Comparison of ENCODE assay signal across 12 mouse cellular contexts in the genomic region with DNA sequence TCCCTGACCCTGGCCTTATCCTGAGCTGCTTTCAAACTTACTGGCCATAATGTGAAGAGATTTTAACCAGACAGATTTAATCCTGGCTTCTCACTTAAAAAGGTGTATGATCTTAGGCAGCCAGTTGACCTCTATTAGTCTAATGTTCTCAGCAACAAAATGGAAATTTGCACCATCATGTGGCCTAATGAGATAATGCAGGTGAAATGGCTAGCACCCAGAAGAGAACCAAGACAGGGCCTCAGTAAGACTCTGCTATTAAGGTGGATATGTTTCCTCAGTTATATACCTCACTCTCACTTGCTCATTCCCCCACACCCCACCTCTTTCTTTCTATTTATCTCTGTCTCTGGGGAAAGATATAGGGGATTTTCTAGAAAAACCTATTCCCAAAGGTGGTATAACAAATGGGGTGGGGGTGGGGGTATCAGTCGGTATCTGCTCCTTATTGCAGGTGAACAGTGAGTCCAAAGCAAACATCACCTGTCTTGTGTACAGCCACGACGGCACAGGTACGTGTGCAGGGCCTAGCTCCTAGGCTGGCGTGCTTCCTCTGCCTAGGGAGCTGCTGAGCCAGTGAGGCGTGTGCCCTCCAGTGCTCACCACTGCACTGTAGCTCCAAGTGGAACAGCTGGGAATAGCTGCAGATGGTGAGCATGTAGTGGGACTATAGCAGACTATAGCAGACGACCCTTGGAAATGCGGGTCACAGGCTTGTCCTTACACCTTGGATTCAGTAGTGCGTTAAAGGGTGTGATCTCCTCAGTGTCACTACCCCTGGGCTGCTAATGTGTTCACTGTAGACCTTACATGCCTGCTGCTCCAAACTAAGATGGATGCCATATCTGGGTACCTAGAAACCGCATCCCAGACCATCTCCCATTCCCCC. TPM values are rescaled to one million over a fixed set of nuclear protein-coding genes. Genes with fewer than 3 reads are reported as not detected.
A peak's percentile ranks its signal among the peaks of the same experiment; 100 is the strongest.
DNase-seq lines count a peak whose midpoint lies in the region; ATAC-seq and TF ChIP-seq lines count a peak whose summit lies in the region.
"Had no signal": no experiment of that assay in that cellular context is flagged by ENCODE, and none has a peak within 500 bp of the region (broad histone marks: within the 10 kb centered on the region; RNA-seq: fewer than 3 reads in every experiment).

No protein-coding gene starts in this region.

- no peaks in the 10 kb centered on the region for H3K27me3 ChIP-seq in hindbrain, embryonic 15.5 days
- no peaks in the 10 kb centered on the region for H3K27me3 ChIP-seq in hindbrain, embryonic 10.5 days (ENCODE audit: insufficient read depth, poor library complexity, severe bottlenecking)
- H3K27me3 ChIP-seq in CH12.LX (replicated peaks), result no peaks in the 10 kb centered on the region

- TF ChIP-seq RAD21 in CH12.LX (IDR thresholded peaks at IDR 0.05; ENCODE audit: low read depth, low read length), result peak; percentile 28

- TF ChIP-seq CTCF in CH12.LX (conservative IDR thresholded peaks at IDR 0.05 in 1 of 2, IDR thresholded peaks at IDR 0.05 in 1 of 2; ENCODE audit: low read depth in 2 of 2, low read length in 2 of 2), result peak in 1 of 2 experiments; percentile 58; a peak in 2 of 4 replicates

- H3K4me3 ChIP-seq in hindbrain, embryonic 15.5 days, result no peak overlapping the region
- no peak overlapping the region for H3K4me3 ChIP-seq in hindbrain, embryonic 10.5 days
- no peak overlapping the region for H3K4me3 ChIP-seq in CH12.LX (replicated peaks in 1 of 3; ENCODE audit: low read depth in 2 of 3, low read length in 2 of 3, poor library complexity in 1 of 3)
- H3K4me3 ChIP-seq: erythroblast, embryonic 14.5 days had no signal

- no peaks in the 10 kb centered on the region for H3K4me1 ChIP-seq in hindbrain, embryonic 15.5 days (replicated peaks)
- H3K4me1 ChIP-seq in hindbrain, embryonic 10.5 days (replicated peaks), result no peaks in the 10 kb centered on the region
- H3K4me1 ChIP-seq in CH12.LX (ENCODE audit: control insufficient read depth in 1 of 2, insufficient read depth in 2 of 2), result no peaks in the 10 kb centered on the region

- no peak overlapping the region for H3K4me2 ChIP-seq in hindbrain, embryonic 15.5 days
- no peak overlapping the region for H3K4me2 ChIP-seq in CH12.LX (ENCODE audit: insufficient read depth, low read depth, poor library complexity, severe bottlenecking)

- 93% methylated on average over 10 of the region's 10 CpGs for WGBS in hindbrain, embryonic 15.5 days
- 95% methylated on average over 10 of the region's 10 CpGs for WGBS in hindbrain, embryonic 10.5 days

- H3K36me3 ChIP-seq in hindbrain, embryonic 15.5 days, result peaks cover 40% of the 10 kb centered on the region
- peaks cover 96% of the 10 kb centered on the region for H3K36me3 ChIP-seq in hindbrain, embryonic 10.5 days
- H3K36me3 ChIP-seq in CH12.LX (replicated peaks in 1 of 2; ENCODE audit: control insufficient read depth in 1 of 2, insufficient read depth in 1 of 2, low read length in 1 of 2), result peaks cover 60 to 91% of the 10 kb centered on the region in 2 experiments

- dilution Hi-C loops in CH12.LX (cut with MboI; ENCODE audit: extremely low pct_ligation_motif_present, extremely low pct_unique_long_range_greater_than_20kb, low sequenced_read_pairs), result no loop called here

- no peak overlapping the region for H3K9ac ChIP-seq in hindbrain, embryonic 15.5 days
- no peak overlapping the region for H3K9ac ChIP-seq in CH12.LX (ENCODE audit: insufficient read depth, low read depth)

- TF ChIP-seq POLR2A in CH12.LX (IDR thresholded peaks at IDR 0.05; ENCODE audit: low read depth, low read length), result no peak

- H3K27ac ChIP-seq in hindbrain, embryonic 15.5 days (replicated peaks), result no peak overlapping the region
- no peak overlapping the region for H3K27ac ChIP-seq in hindbrain, embryonic 10.5 days
- no peak overlapping the region for H3K27ac ChIP-seq in CH12.LX (ENCODE audit: insufficient read depth, low read depth)

- DNase-seq in hindbrain, embryonic 10.5 days (ENCODE audit: low spot score), result no peak
- DNase-seq in CH12.LX (ENCODE audit: extremely low read depth) (peak; percentile 39), adipocyte (ENCODE audit: low spot score) (peak; percentile 41)
- no peak for DNase-seq in spleen, adult 18-20 months
- DNase-seq in layer of hippocampus, postnatal 25 days (ENCODE audit: extremely low spot score in 1 of 2, low spot score in 1 of 2), result no peak
- no peak for DNase-seq in urinary bladder, adult 2 months (ENCODE audit: low spot score)
- DNase-seq: cerebellum, adult 11 months; lung, postnatal 36 days; thymus, postnatal 14 days had no signal

- TF ChIP-seq EP300 in CH12.LX (IDR thresholded peaks at IDR 0.05; ENCODE audit: low read length), result no peak

- in situ Hi-C loops in CH12.LX (cut with MboI; ENCODE audit: low pct_ligation_motif_present, low pct_unique_long_range_greater_than_20kb, low sequenced_read_pairs), result no loop called here

- H3K9me3 ChIP-seq in hindbrain, embryonic 15.5 days, result no peaks in the 10 kb centered on the region
- H3K9me3 ChIP-seq in hindbrain, embryonic 10.5 days, result no peaks in the 10 kb centered on the region
- H3K9me3 ChIP-seq in CH12.LX (replicated peaks; ENCODE audit: low read length), result no peaks in the 10 kb centered on the region

- peak; percentile 56; the same call in 1 of the 2 replicates for ATAC-seq in hindbrain, embryonic 15.5 days (ENCODE audit: low FRiP score, low read depth)
- peak; percentile 68 for ATAC-seq in megakaryocyte progenitor cell, adult 5-6 weeks (replicated peaks; ENCODE audit: poor library complexity)

- H3K79me2 ChIP-seq in CH12.LX (replicated peaks; ENCODE audit: control insufficient read depth, extremely low read depth, insufficient read depth, poor library complexity, severe bottlenecking), result no peaks in the 10 kb centered on the region

TF ChIP-seq in CH12.LX, 34 proteins besides CTCF, POLR2A, EP300 and RAD21:
- TF ChIP-seq MAFK (IDR thresholded peaks at IDR 0.05; ENCODE audit: insufficient replicate concordance, low read length) (no peak), SMC3 (IDR thresholded peaks at IDR 0.05; ENCODE audit: low read depth, low read length) (peak; percentile 54)

RNA-seq across cellular contexts. Expression of gene Pea15a, which starts 20.0 kb away (rescaled TPM):
- 454 and 489 TPM in 2 replicates for polyA plus RNA-seq in hindbrain, embryonic 15.5 days (2015; fragmentation: Nextera tagmentation; extraction: Ambion mirVana)
- 295 and 370 TPM in 2 replicates for polyA plus RNA-seq in hindbrain, embryonic 10.5 days (2016; fragmentation: Nextera tagmentation; extraction: Ambion mirVana)
- total RNA-seq in CH12.LX (2012; rRNA removed) (14.9 and 15.6 TPM in 2 replicates), CH12.LX (2014; rRNA removed) (21.5 and 23.7 TPM in 2 replicates)
- polyA plus RNA-seq in CH12.LX (2012; ENCODE audit: insufficient read length, low read depth), result 50.6 and 52.1 TPM in 2 replicates
- total RNA-seq in megakaryocyte progenitor cell, adult 5-6 weeks (2015), result 3.1 and 4.9 TPM in 2 replicates
- total RNA-seq in megakaryocyte progenitor cell, adult 5-6 weeks (2017), result 2.2 and 2.6 TPM in 2 replicates
- total RNA-seq in layer of hippocampus, postnatal 25 days (2021), result 100 to 1,000 TPM; 395 to 445 TPM
- polyA plus RNA-seq in urinary bladder, adult 2 months (2012; rRNA removed), result 165 and 166 TPM in 2 replicates

RNA-seq across cellular contexts. Expression of gene Casq1, which starts 33.0 kb away (rescaled TPM):
- 1.4 and 2.2 TPM in 2 replicates for polyA plus RNA-seq in hindbrain, embryonic 15.5 days (2015; fragmentation: Nextera tagmentation; extraction: Ambion mirVana)
- polyA plus RNA-seq in hindbrain, embryonic 10.5 days (2016; fragmentation: Nextera tagmentation; extraction: Ambion mirVana), result 1.3 and 2.0 TPM in 2 replicates
- 0.21 TPM in 1 of 2 replicates, not detected in the other for total RNA-seq in CH12.LX (2012; rRNA removed)
- not detected in 2 replicates for total RNA-seq in CH12.LX (2014; rRNA removed)
- 0.96 and 0.98 TPM in 2 replicates for polyA plus RNA-seq in CH12.LX (2012; ENCODE audit: insufficient read length, low read depth)
- total RNA-seq in megakaryocyte progenitor cell, adult 5-6 weeks (2015), result not detected in 2 replicates
- not detected in 2 replicates for total RNA-seq in megakaryocyte progenitor cell, adult 5-6 weeks (2017)
- total RNA-seq in layer of hippocampus, postnatal 25 days (2021), result under 1 TPM; 0.49 to 0.52 TPM
- 3.2 and 3.3 TPM in 2 replicates for polyA plus RNA-seq in urinary bladder, adult 2 months (2012; rRNA removed)
- polyA plus RNA-seq: erythroblast, embryonic 14.5 days had no signal

RNA-seq across cellular contexts. Expression of gene Dcaf8, which starts 38.8 kb away (rescaled TPM):
- 84.6 and 85.8 TPM in 2 replicates for polyA plus RNA-seq in hindbrain, embryonic 15.5 days (2015; fragmentation: Nextera tagmentation; extraction: Ambion mirVana)
- polyA plus RNA-seq in hindbrain, embryonic 10.5 days (2016; fragmentation: Nextera tagmentation; extraction: Ambion mirVana), result 120 and 125 TPM in 2 replicates
- total RNA-seq in CH12.LX (2012; rRNA removed) (47.7 and 58.5 TPM in 2 replicates), CH12.LX (2014; rRNA removed) (46.2 and 50.1 TPM in 2 replicates)
- polyA plus RNA-seq in CH12.LX (2012; ENCODE audit: insufficient read length, low read depth), result 77.2 and 80.7 TPM in 2 replicates
- total RNA-seq in megakaryocyte progenitor cell, adult 5-6 weeks (2015), result 26.0 and 46.0 TPM in 2 replicates
- 93.6 and 140 TPM in 2 replicates for total RNA-seq in megakaryocyte progenitor cell, adult 5-6 weeks (2017)
- total RNA-seq in layer of hippocampus, postnatal 25 days (2021), result 100 to 1,000 TPM; 107 to 115 TPM
- polyA plus RNA-seq in urinary bladder, adult 2 months (2012; rRNA removed), result 115 and 118 TPM in 2 replicates

Comparison
In these comparisons a context has a peak if more than half of its experiments do, and no peak if none do; other contexts are left out.
1. DNase-seq: peak in CH12.LX (single experiment) and adipocyte (single experiment); none in hindbrain, embryonic 10.5 days (single experiment), spleen, adult 18-20 months (0 of 2), layer of hippocampus, postnatal 25 days (0 of 2) and urinary bladder, adult 2 months (single experiment).